Mouse (Mus musculus) right cerebral cortex, adult 2 months (tissue): Measurements from ENCODE around the gene Gm1043.

Experiments used
- DNase-seq, 2 experiments: peaks; one replicate each; pipeline ENCODE4 v3.0.0; 2021 to 2022; ENCODE audit warnings: low spot score in 2 of 2

Gene Gm1043

GRCm38 (mm10) chr5:37198011-37198688 is 113.0 kb downstream of the Gm1043 start:
- DNase-seq: no peak

- no peak for DNase-seq
Observed at GRCm38 (mm10) chr5:37202285-37202684, 117.1 kb downstream of the Gm1043 start.

- DNase-seq: no peak
Observed at GRCm38 (mm10) chr5:37204886-37205285, 119.7 kb downstream of the Gm1043 start.

GRCm38 (mm10) chr5:37205420-37205819 is 120.2 kb downstream of the Gm1043 start:
- no peak for DNase-seq

GRCm38 (mm10) chr5:37206364-37206763 is 121.2 kb downstream of the Gm1043 start:
- DNase-seq: no peak

- DNase-seq: peak; percentile 55 to 56
Observed at GRCm38 (mm10) chr5:37212938-37213708, 128.0 kb downstream of the Gm1043 start.

- no peak for DNase-seq
Observed at GRCm38 (mm10) chr5:37213709-37214103, 128.5 kb downstream of the Gm1043 start.

GRCm38 (mm10) chr5:37214614-37215013 is 129.4 kb downstream of the Gm1043 start:
- DNase-seq: no peak

- no peak for DNase-seq
Observed at GRCm38 (mm10) chr5:37215276-37215675, 130.1 kb downstream of the Gm1043 start.

- DNase-seq: no peak
Observed at GRCm38 (mm10) chr5:37219615-37220014, 134.4 kb downstream of the Gm1043 start.

GRCm38 (mm10) chr5:37220575-37220974 is 135.4 kb downstream of the Gm1043 start:
- DNase-seq: peak; percentile 55 to 60

- DNase-seq: no peak
Observed at GRCm38 (mm10) chr5:37221563-37221962, 136.4 kb downstream of the Gm1043 start.

GRCm38 (mm10) chr5:37222316-37222715 is 137.1 kb downstream of the Gm1043 start:
- no peak for DNase-seq

- no peak for DNase-seq
Observed at GRCm38 (mm10) chr5:37225708-37226107, 140.5 kb downstream of the Gm1043 start.

GRCm38 (mm10) chr5:37227956-37228680 is 142.9 kb downstream of the Gm1043 start:
- DNase-seq: peak in 1 of 2 experiments; percentile 61

- no peak for DNase-seq
Observed at GRCm38 (mm10) chr5:37228894-37229293, 143.7 kb downstream of the Gm1043 start.

- peak; percentile 80 to 82 for DNase-seq
Observed at GRCm38 (mm10) chr5:37233010-37233557, 147.9 kb downstream of the Gm1043 start.

- peak in 1 of 2 experiments; percentile 45 for DNase-seq
Observed at GRCm38 (mm10) chr5:37238654-37239053, 153.5 kb downstream of the Gm1043 start.

GRCm38 (mm10) chr5:37240550-37240949 is 155.4 kb downstream of the Gm1043 start:
- DNase-seq: no peak

- DNase-seq: no peak
Observed at GRCm38 (mm10) chr5:37241224-37241623, 156.1 kb downstream of the Gm1043 start.

GRCm38 (mm10) chr5:37241651-37242151 is 156.5 kb downstream of the Gm1043 start, which contains the start of gene Crmp1:
TSS of gene Crmp1 (plus strand) at chr5:37241940.
- peak; percentile 84 for DNase-seq
